Mouse (Mus musculus) spleen, adult 2 months (tissue): ENCODE data around the gene Dock8. TPM values are rescaled to one million over a fixed set of nuclear protein-coding genes. Genes with fewer than 3 reads are reported as not detected.

ENCODE experiments used
- DNase-seq, 2 experiments: peaks; one replicate each; pipeline versions ENCODE4 v3.0.0 to v3.0.0-alpha.2; 2012 to 2021; ENCODE audit warnings: low spot score in 2 of 2, low read depth in 1 of 2
- H3K27ac ChIP-seq: fragments of 200-500 bp; 2 replicates; pipeline ENCODE4 v1.5.1; 2012; ENCODE audit warnings: low read length, inconsistent platforms; ENCODE audit not compliant: insufficient read depth
- H3K27me3 ChIP-seq: fragments of 200-500 bp; 2 replicates; pipeline ENCODE4 v1.6.1; 2012; ENCODE audit warnings: mild to moderate bottlenecking, moderate library complexity, low read length, inconsistent platforms; ENCODE audit not compliant: control insufficient read depth, insufficient read depth
- H3K36me3 ChIP-seq: fragments of 200-500 bp; 2 replicates; pipeline ENCODE4 v1.6.1; 2012; ENCODE audit warnings: mild to moderate bottlenecking, low read length, inconsistent platforms; ENCODE audit not compliant: control insufficient read depth, insufficient read depth
- H3K4me1 ChIP-seq: fragments of 200-500 bp; 2 replicates; pipeline ENCODE4 v1.6.1; 2011; ENCODE audit warnings: inconsistent platforms; ENCODE audit not compliant: control insufficient read depth, insufficient read depth, insufficient read length
- H3K4me3 ChIP-seq: fragments of 200-500 bp; 2 replicates; pipeline ENCODE4 v1.5.1; 2011; ENCODE audit warnings: mild to moderate bottlenecking, inconsistent platforms; ENCODE audit not compliant: insufficient read depth, insufficient read length; ENCODE audit errors: extremely low read depth
- CTCF ChIP-seq: fragments of 200-500 bp; IDR thresholded peaks from 2 replicates; pipeline ENCODE4 v1.5.1; 2011; ENCODE audit warnings: mild to moderate bottlenecking, inconsistent platforms; ENCODE audit not compliant: insufficient read depth, insufficient read length, insufficient replicate concordance; ENCODE audit errors: extremely low read depth
- POLR2A ChIP-seq: fragments of 200-500 bp; IDR thresholded peaks from 2 replicates; pipeline ENCODE4 v1.6.1; 2011; ENCODE audit warnings: low read depth, low read length, inconsistent platforms
- WGBS: fragments of 180-500 bp; shearing (Covaris S2); methylation state at CpG from one replicate; pipeline ENCODE4 v1.1.7; 2018; 5-methylcytosine and 5-hydroxymethylcytosine counted together
- polyA plus RNA-seq: library from polyadenylated mRNA; depleted of rRNA; stranded (reverse); fragments of >200 nt; gene quantifications from 2 replicates; pipeline ENCODE4 v1.2.3, GENCODE M21; 2012

The Dock8 gene
- polyA plus RNA-seq, 1 experiment, result 36.6 TPM

GRCm38 (mm10) chr19:25055559-25055958 lies 56.2 kb downstream of the Dock8 start:
- H3K4me3 ChIP-seq, result no peak overlapping the region
- H3K27ac ChIP-seq, result no peak overlapping the region
- peaks cover 7% of the 10 kb centered on the region for H3K36me3 ChIP-seq
- H3K4me1 ChIP-seq, result peaks cover 31% of the 10 kb centered on the region
- no peaks in the 10 kb centered on the region for H3K27me3 ChIP-seq
- DNase-seq, result no peak
- no peak for TF ChIP-seq CTCF
- TF ChIP-seq POLR2A, result no peak
- 75% methylated on average over 7 of the region's 7 CpGs for WGBS

GRCm38 (mm10) chr19:25056224-25056623 lies 56.9 kb downstream of the Dock8 start:
- no peak for DNase-seq
- H3K4me1 ChIP-seq, result peaks cover 33% of the 10 kb centered on the region

GRCm38 (mm10) chr19:25057826-25058225 lies 58.5 kb downstream of the Dock8 start:
- Histone ChIP-seq H3K27ac (no peak overlapping the region), H3K27me3 (no peaks in the 10 kb centered on the region), H3K4me3 (no peak overlapping the region), H3K4me1 (peaks cover 30% of the 10 kb centered on the region), H3K36me3 (peaks cover 7% of the 10 kb centered on the region)
- no peak for DNase-seq
- WGBS, result 79% methylated on average over 8 of the region's 8 CpGs
- TF ChIP-seq CTCF, result no peak
- no peak for TF ChIP-seq POLR2A

More at GRCm38 (mm10) chr19:25056224-25056623, 56.9 kb downstream of the Dock8 start:
- TF ChIP-seq POLR2A (no peak), CTCF (no peak)
- Histone ChIP-seq H3K27ac (no peak overlapping the region), H3K27me3 (no peaks in the 10 kb centered on the region), H3K36me3 (peaks cover 7% of the 10 kb centered on the region), H3K4me3 (no peak overlapping the region)
- WGBS, result 76% methylated on average over 10 of the region's 10 CpGs

DNA sequence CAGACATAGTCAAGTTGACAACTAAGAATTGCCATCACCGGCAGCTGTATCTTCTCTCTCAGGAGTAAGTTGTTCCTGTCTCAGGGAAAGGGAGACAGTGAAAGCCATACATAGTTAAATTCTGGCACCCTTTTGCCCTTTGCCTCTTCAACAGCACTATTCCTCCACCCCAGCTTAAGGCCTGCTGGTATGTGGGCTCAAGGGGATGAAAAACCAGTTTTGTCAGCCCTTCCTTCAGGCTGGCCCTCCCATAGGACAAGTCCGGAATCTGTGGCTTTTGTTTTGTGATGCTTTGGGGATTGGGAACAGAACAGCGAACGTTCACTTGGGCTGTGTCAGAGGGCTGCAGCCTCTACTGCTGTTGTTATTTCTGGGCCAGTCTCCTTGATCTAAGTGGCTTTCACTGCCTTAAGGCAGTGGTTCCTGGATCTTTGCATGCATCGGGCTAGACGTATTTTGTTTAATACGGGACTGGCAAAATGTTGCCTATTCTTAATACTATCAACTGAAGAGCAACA lies 60.6 kb downstream of the Dock8 start:
- H3K27ac ChIP-seq, result no peak overlapping the region
- WGBS, result 87% methylated on average over 7 of the region's 7 CpGs
- no peak overlapping the region for H3K4me3 ChIP-seq
- DNase-seq, result no peak
- peaks cover 12% of the 10 kb centered on the region for H3K36me3 ChIP-seq
- peaks cover 30% of the 10 kb centered on the region; the same call in 1 of the 2 replicates for H3K4me1 ChIP-seq
- no peak for TF ChIP-seq POLR2A
- no peak for TF ChIP-seq CTCF
- no peaks in the 10 kb centered on the region for H3K27me3 ChIP-seq

DNA sequence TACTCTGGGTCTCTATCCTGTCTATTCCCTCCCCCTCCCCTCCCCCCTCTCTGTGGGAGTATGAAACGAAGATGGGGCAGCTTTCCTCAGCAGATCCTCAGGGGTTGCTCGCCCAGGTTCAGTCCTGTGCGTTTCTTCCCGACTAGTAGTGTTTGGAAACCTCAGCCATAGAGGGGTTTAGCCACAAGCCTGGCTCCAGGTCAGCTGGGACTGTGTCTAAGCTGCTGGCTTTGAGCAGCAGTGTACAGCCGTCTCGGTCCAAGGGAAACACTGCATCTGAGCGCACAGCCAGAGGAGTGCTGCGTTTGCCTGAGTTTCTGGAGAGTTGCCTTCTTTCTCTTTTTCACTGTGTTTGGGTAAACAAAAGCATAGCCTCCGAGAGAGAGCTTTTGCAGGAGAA lies 61.0 kb downstream of the Dock8 start:
- no peak for TF ChIP-seq CTCF
- Histone ChIP-seq H3K27me3 (no peaks in the 10 kb centered on the region), H3K36me3 (peaks cover 11% of the 10 kb centered on the region), H3K27ac (peak overlapping the region; percentile 48), H3K4me3 (no peak overlapping the region), H3K4me1 (peaks cover 26% of the 10 kb centered on the region; the same call in 1 of the 2 replicates)
- 76% methylated on average over 9 of the region's 9 CpGs for WGBS
- DNase-seq, result no peak

- Histone ChIP-seq H3K36me3 (peaks cover 18% of the 10 kb centered on the region), H3K27ac (peak overlapping the region; percentile 23; the same call in 1 of the 2 replicates), H3K4me3 (no peak overlapping the region), H3K4me1 (peaks cover 17% of the 10 kb centered on the region; the same call in 1 of the 2 replicates), H3K27me3 (no peaks in the 10 kb centered on the region)
- TF ChIP-seq POLR2A (no peak), CTCF (no peak)
- DNase-seq, result no peak
- 25% methylated on average over 9 of the region's 9 CpGs for WGBS
Measured at GRCm38 (mm10) chr19:25062188-25062856, 63.0 kb downstream of the Dock8 start.

DNA sequence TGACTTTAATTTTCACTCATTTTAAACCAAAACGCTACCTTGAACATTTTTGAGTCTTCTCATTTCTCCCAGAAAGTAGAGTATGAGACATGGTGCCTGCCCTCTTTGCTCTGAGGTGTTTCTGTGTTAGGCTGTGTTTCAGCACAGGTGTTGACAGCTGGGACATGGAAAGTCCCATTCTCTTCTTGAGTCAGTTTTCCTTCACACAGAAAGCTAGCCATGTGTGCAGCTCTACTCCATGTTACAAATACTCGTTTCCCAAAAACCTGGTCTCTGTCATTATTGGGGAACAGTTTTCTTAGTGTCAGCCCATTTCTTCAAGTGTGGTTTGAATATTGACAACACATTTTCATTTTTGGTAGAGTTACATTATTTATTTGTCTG lies 63.5 kb downstream of the Dock8 start:
- no peaks in the 10 kb centered on the region for H3K27me3 ChIP-seq
- H3K27ac ChIP-seq, result peak overlapping the region; percentile 13; the same call in 1 of the 2 replicates
- TF ChIP-seq POLR2A (no peak), CTCF (no peak)
- WGBS, result 51% methylated on average over 2 of the region's 2 CpGs
- no peak overlapping the region for H3K4me3 ChIP-seq
- DNase-seq, result no peak
- H3K36me3 ChIP-seq, result peaks cover 19% of the 10 kb centered on the region
- peaks cover 13% of the 10 kb centered on the region; the same call in 1 of the 2 replicates for H3K4me1 ChIP-seq
